Mouse (Mus musculus): ENCODE data around the gene Lrsam1.
A peak's percentile ranks its signal among the peaks of the same experiment; 100 is the strongest.
"Not testable (repeated sequence)": the region's sequence is repeated elsewhere in the genome, so short reads cannot be mapped to it uniquely, and the experiment has no call there.

The Lrsam1 gene

DNA sequence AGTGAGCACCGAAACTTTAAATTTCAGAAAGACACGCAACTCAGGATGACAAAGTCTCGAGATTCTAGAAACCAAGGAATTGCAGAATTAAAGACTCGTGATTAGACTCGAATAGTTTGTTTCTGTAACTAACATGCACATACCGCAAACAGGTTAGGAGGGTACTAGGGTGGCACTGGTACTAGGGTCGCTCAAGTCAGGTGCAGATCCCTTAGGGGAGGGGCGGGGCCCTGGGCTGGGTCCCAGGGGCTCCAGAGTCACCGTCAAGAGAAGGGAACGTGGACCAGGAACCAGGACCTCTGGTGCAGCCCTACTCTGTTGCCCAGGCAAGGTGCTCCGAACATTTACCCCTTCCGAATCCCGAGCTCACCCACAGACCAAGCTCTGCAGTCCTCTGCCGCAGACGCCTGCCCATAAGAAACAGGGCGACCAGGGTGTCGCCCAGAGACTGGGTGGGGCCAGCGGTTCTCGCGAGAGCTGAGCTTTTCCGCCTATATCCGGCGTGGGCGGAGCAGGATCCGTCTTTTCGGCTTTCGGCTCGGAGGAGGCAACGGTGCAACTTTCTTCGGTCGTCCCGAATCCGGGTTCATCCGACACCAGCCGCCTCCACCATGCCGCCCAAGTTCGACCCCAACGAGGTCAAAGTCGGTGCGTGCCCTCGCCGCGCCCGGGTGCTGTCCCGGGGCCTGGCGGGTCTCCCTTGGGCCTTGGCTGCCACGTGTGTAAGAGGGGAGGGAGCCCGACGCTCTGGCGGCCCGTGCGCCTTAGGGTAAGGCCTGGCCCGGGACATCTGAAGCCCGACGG lies at the start of gene Lrsam1, which contains the start of gene Rpl12:
Gene Lrsam1 (minus strand): TSS at position 423 of the 804 bp plus-strand sequence.
Gene Rpl12 (plus strand): TSS at position 368 of the 804 bp plus-strand sequence.
- DNase-seq (ENCODE audit: extremely low read depth, low read depth): peak; percentile 77

DNA sequence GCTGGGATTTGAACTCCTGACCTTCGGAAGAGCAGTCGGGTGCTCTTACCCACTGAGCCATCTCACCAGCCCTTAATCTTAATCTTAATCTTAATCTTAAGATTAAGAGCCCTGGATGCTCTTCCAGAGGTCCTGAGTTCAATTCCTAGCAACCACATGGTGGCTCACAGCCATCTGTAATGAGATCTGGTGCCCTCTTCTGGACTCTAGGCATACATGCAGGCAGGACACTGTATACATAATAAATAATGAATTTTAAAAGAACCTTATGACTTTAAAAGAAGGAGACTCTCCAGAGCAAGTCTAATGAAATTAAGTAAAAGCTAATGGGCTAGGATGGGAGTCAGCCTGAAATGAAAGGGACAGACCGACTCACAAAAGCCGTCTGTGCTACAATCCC lies 47.6 kb upstream of the Lrsam1 start:
- DNase-seq (ENCODE audit: extremely low read depth, low read depth): not testable (repeated sequence)

DNA sequence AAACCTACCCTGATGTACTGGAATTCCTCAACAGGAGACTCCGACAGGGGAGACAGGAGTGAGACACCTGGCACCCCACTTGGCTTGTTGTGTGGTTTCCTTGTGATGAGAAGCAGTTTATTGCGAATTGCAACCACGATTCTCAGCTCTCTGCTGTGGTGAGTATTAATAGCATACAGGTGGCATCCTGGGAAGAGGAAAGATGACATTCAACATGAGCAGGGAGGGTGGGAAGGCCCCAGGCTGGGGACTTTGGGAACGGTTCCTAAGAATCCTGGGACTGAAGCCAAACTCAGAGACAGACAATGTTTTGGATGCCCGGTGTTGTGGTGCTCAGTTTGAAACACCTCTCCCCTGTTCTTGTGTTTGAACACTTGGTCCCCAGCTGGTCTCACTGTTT lies 43.6 kb upstream of the Lrsam1 start:
- DNase-seq (ENCODE audit: extremely low read depth, low read depth): no peak

DNA sequence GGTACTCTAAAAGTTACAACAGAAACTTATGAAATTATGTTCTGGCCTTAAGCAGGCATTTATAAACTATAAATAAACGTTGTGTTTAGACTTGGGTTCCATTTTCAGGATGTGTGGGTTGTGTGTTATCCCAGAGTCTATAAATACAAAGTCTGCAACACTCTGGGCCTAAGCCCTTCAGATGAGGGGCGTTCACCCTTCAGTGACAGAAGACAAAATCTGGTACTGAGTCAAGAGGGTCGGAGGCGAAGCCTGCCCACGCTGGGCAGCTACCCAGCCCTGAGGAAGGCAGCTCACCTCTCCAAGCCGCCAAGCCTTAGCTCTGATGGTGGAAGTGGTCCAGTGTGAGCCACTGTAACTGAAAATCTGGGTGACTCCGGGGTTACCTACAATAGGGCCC lies 40.7 kb upstream of the Lrsam1 start:
- DNase-seq (ENCODE audit: extremely low read depth, low read depth): no peak

DNA sequence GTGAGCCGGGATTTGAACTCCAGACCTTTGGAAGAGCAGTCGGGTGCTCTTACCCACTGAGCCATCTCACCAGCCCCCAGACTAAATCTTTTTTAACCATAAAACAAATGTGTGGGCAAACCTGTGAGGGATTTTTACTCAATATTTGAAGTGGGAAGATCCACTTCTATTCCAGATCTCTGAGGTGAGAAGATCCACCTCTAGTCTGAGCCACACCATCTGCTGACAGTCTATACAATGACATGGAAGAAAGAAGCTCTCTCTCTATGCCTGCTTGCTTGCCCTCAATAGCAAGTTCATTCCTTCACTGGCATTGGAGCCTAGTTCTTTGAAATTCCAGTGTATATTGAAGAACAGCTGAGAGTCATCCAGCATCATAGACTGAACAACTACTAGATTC lies 38.3 kb upstream of the Lrsam1 start:
- DNase-seq (ENCODE audit: extremely low read depth, low read depth): no peak

DNA sequence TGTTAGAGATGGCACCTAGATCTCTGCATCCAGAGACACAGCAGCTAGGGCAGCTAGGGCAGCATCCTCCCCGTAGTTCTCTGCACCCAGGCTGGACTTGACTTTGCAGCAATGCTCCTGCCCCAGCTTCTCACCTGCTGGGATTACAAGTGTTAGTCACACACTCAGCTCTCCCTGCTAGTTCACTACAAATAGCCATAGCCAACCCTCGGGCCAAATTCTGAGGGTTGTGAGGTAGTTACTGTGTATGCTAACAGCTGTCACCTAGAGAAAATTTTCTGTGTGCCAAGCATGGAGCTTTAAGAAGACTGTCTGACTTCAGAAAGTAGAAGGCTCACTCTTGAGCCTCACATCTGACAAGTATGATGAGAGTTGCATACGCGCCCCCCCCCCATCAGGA lies 36.4 kb upstream of the Lrsam1 start:
- DNase-seq (ENCODE audit: extremely low read depth, low read depth): no peak

DNA sequence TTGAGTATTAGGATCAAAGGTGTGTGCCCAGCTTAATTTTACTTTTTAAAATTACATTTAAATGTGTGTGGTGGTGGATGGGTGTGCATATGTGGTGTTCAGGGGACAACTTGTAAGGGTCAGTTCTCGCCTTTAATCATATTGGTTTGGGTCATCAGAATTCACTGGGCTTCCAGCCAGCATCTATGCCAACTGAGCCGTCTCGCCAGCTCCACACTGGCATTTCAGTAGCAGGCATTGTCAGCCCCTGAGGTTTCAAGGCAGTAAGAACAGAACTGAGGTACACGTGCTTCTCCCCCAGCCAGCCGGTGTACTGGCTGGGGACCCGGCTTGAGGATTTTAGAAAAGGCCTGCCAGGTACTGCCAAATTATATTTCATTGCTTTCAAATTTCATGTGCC lies 35.7 kb upstream of the Lrsam1 start:
- no peak for DNase-seq (ENCODE audit: extremely low read depth, low read depth)

DNA sequence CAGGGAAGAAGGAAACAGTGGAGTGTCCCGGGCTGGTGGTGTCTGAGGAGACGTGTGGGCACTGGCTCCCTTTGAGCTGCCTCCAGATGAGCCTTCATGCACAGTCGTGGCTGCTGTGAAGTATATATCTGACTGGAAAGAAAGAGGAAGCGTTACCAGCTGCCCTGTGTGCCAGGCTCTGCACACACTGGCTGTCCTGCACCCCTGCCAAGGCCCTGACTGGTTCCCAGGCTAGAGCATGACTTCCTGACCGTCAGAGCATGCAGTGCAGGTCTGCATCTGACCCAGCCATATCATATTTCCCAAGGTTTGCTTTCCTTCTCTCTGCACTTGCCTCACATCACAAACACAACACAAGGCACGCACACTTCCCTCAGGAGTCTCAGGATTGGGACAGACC lies 30.7 kb upstream of the Lrsam1 start:
- no peak for DNase-seq (ENCODE audit: extremely low read depth, low read depth)

DNA sequence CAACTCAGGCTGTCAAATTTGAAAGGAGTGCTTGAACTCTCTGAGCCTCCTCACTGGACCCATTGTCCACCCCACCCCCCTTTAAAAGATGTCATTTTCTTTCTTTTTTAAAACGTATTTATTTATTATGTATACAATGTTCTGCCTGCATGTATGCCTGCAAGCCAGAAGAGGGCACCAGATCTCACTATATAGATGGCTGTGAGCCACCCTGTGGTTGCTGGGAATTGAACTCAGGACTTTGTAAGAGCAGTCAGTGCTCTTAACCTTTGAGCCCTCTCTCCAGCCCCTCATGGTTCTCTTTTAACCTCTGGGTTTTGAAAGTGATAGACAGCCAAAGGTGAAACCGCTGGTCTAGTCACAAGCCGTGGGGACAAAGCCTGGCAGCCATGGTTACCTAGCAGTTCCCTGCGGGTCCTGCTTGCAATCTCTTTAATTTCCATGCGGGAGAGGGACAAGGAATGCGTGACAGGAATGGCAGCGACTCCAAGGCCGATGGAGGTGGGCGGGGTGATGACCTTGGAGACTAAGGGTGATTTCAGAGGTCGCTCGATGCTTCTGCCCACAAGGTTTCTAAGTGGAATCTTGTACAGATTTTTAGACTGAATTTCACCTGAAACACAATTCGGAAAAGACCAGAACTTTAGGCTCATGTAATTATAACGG lies 28.9 kb upstream of the Lrsam1 start:
- DNase-seq (ENCODE audit: extremely low read depth, low read depth): peak; percentile 17

DNA sequence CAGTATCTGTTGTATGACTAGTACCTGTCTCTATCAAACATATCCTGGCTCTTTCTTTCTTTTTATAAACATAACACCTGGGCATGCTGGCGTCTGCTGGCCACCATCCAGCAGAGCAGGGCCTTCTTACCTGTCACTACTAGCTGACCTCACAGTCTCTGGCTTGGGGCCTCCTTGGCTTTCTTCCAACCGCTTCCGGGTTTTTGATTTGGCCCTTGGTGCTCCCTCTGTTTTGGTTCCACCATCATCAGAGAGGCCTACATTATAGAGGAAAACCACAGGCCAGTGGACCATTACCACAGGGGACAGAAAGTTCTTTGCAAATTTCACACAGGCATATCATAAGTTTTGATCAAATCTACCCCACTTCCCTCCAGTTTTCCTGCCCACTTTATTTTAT lies 28.0 kb upstream of the Lrsam1 start:
- no peak for DNase-seq (ENCODE audit: extremely low read depth, low read depth)

DNA sequence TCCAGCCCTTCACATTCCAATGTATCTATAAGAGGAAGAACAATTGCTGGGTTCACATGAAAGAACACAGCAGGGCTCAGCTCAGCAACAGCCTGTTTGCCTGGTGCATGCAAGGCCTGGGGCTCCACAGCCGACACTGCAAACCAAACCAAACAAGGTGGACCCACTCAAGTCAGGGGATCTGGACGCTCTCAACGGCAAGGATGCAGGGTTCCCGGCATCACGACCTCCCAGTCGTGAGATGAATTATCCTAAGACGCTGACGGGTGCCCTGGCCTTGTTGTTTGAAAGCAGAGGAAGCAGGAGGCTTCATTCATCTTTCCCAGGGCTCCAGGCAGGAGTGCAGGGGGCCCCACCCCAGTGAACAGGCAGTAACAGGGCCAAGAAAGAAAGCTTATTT lies 24.4 kb upstream of the Lrsam1 start:
- no peak for DNase-seq (ENCODE audit: extremely low read depth, low read depth)

DNA sequence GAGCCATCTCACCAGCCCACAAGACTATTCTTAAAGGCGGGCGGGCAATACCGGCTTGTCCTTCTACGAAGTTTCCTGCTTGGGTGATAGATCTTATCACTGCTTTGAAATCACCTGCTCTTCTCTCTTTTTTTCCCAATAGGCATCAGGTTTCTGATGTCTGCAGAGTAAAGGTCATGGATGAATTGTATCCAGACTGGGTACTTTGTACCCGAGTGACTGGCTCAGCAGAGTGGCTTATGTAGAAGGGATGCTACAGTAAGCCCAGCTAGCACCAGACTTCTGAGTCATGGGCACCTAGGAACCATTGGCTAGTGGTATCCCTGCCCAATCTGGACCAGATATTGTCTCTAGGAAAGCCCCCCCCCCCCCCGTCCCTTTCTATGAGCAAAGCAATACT lies 22.2 kb upstream of the Lrsam1 start:
- no peak for DNase-seq (ENCODE audit: extremely low read depth, low read depth)

DNA sequence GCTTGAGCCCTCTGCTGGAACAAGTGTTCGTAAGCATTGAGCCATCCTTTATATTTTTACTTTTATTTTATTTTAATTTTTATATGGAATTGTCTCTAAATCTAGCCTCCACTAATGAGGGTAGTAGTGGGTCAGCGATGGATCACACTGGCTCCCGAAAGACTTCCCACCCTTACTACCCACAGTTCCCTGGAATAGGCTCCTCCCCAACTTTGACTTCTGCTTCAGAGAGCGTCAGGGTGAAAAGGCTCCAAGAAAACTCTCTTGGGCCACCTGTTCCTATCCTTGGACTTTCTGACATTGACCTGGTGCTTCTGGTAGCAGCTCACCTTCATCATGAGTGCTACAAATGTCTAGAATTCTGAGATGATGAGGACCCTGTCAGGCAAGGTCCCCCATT lies 21.3 kb upstream of the Lrsam1 start:
- no peak for DNase-seq (ENCODE audit: extremely low read depth, low read depth)

DNA sequence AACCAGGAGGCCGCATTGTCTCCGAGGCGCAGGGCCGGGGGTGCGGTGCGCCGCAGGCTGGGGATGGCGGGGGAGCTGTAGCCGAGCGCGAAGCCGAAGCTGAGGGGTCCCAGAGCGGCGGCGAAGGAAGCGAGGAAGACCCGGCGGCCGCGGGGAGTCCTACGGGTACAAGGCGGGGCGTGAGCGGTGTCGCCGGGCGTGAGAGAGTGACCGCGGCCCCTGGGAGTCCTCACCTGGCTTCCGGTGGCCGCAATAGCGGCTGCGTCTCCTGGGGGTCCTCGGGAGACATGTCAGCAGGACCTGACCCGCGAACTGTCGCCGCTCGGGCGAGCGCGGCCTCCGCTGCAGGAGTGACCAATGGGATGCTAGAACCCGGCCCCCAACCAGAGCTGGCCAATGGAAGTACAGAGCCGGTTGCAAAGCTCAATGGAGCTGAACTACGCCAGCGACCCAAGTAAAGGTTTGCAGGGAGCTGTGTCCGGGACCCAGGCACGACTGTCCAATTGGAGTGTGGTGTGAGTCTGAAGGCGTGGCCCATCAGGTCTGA lies 20.4 kb upstream of the Lrsam1 start, which contains the start of gene Slc2a8:
Gene Slc2a8 (minus strand): TSS at position 359 of the 547 bp plus-strand sequence.
- DNase-seq (ENCODE audit: extremely low read depth, low read depth): peak; percentile 95

DNA sequence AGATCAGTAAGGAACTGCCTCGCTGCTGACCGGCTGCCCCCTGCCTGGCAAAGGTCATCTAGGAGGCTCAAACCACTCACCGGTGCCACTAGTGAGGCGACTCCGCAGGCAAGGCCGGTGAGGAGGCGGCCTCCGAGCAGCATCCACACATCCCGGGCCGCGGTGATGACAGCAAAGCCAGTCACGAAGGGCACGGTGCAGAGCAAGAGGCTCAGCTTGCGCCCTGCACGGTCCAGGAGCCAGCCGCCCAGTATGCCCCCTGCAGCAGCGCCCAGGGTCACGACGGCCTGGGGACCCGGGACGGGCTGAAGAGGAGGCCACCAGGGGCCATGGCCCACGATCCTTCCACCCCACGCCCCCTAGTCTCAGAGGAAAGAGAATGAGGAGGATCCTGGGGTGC lies 19.9 kb upstream of the Lrsam1 start:
- no peak for DNase-seq (ENCODE audit: extremely low read depth, low read depth)

DNA sequence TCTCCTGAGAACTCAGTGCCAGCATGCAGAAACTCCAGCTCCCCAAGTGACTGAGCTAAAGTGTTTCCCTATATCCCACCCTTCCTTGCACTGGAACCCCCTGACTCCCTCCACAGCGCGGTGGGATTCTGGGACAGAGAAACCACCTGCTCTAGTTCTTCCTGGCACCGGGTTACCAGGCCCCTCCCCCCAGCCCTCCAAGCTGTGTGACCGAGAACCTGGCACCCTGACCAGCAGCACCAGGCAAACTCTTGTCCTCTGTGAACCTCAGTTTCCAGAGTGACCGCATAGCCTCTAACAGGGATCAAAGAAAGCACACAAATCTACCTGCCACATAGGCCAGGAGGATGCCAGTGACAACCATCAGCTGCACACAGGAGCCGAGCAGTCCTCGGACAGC lies 18.3 kb upstream of the Lrsam1 start:
- DNase-seq (ENCODE audit: extremely low read depth, low read depth): no peak

DNA sequence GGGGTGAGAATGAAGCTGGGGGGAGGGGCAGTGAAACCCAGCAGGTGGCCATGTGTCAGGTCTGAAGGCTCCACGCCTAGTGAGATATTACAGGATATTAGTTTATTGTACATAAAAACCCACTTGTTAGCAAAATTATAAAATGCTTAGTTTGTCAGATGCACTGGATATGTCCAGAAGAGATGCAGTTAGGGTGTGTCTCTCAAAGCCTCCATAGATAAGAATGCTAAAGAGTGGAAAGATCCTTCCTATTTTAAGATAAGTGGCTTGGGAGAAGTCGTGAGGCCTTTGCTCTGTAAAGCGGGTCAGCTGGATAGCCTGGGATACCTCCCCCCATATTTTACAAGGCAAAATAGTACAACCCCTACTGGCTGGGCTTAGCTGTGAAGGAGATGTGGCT lies 17.3 kb upstream of the Lrsam1 start:
- DNase-seq (ENCODE audit: extremely low read depth, low read depth): no peak

DNA sequence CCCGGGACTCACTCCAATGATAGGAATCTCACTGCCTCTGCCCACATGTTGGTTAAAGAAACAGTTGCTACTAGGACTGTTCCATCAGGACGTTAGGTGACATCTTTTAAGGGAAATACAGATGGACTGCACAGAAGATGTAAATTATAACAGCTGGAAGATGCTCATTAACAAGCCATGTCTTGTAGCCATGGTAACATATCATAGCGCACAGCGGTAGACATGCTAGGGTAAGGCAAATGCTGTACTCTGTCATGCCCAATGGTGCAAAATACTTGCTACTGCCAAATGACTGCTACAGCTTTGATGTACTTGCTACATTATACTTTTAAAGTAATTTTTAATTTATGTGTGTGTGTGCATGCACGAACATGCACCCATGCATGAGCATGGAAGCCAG lies 15.7 kb upstream of the Lrsam1 start:
- DNase-seq (ENCODE audit: extremely low read depth, low read depth): no peak

DNA sequence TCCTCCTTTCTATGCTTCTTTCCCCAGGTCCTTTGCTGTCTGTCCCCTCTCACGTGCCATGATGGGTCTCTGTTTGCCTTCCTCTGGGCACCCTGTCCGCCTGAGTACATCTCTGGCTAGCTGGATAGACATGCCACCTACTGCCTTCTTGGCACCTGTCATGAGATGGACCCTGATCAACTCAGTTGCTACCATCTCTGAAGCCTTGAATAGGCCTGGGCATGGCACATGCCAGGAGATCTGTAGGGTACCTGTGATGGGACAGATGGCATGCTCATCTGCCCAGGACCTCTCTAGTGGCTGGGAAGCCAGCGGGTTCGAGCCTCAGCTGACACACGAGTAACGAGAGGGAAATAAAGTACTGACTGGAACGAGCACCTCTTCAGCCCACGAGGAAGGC lies 12.8 kb upstream of the Lrsam1 start:
- no peak for DNase-seq (ENCODE audit: extremely low read depth, low read depth)

DNA sequence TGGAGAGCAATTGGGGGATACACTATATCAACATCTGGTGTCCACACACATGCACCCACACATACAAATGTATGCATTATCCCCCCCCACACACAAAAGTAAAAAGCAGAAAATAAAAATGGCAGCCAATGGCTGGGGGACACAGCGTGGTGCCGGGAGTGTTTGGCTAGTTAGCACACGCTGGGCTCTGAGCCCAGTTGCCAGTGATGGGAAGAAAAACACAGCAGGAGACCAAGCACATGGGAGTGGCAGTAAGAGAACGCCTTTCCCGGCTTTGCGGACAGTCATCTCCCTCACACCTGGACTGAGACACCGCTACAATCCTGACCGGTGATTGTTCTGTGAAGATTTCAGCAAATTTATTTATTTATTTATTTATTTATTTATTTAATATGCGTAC lies 9.8 kb upstream of the Lrsam1 start:
- DNase-seq (ENCODE audit: extremely low read depth, low read depth): no peak

DNA sequence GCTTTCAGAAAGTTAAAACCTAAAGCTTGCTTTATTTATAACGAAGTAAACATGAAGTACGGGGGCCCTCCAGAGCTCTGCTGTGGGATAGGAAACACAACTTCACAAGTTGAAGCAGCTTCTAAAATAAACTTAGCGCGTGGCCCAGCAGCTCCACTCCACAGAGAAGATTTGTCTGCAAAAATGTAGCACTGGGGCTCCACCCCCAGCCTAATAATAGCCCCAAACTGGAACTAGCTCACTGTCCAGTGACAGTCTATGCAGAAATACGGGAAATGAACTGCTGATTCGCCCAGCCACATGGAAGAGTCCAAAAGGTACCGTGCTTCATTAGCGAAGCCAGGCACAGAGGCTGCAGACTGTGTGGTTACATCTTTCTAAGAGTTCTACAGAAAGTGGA lies 7.9 kb upstream of the Lrsam1 start:
- DNase-seq (ENCODE audit: extremely low read depth, low read depth): no peak

DNA sequence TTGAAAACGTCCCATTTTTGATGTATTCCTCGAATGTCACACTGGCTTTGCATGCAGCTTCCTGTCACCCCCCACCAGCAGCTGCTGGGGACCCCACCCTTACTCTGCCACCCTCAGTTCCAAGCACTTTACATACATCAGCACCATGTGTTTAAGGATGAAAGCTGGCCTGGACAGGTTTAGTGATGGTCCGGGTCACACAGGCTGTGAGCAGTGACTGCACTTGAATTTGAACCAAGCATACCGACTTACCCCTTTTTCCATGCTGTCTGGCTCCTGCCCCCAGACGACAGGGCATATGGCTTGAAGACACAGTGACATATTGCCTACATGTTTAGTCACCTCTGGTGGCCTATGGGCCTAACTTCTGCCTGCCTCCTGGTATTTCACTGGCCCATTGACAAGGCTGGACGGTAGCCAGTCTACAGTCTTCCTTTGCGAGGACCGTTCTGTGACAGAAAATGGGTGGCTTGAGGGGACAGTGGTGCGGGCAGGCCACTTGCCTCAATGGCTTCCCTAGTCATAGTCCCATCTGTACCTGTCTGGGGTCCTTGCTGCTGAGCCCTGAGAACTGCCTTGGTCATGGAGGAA lies 6.7 kb upstream of the Lrsam1 start:
- DNase-seq (ENCODE audit: extremely low read depth, low read depth): no peak
